In the genomic region with DNA sequence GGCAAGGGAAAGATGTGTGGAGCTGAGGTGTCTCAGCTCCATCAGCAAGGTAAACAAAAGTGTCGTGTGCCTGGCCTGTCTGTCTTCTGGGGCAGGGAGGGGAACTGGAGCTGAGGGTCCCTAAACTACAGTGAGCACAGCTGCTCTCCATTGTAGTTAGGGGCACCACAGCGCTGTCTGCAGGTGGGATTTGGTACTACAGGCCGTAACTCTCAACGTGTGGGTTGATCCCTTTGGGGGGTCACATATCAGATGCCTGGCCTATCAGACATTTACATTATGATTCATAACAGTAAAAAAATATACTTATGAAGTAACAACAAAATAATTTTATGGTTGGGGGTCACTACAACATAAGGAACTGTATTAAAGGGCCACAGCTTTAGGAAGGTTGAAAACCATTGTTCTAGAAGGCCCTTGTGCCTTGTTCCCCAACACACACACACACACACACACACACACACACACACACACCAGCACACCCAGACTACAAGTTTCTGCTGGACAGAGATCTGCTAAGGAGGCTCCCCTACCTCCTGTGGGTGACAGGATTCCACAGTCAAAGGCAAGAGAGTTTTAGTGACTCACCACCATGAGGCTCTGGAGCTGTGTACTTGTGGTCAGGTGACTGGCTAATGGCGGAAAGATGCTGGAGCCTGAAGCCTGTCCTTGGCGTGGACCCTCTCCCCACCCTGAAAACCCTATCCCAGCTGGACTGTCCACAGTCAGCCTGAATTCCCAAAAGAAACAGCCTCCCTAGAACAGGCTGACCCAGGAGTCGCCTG, we compare ENCODE assay signal across 10 mouse cellular contexts. TPM values are rescaled to one million over a fixed set of nuclear protein-coding genes. Genes with fewer than 3 reads are reported as not detected.
DNase-seq lines count a peak whose midpoint lies in the region; ATAC-seq and TF ChIP-seq lines count a peak whose summit lies in the region.
"Had no signal": no experiment of that assay in that cellular context is flagged by ENCODE, and none has a peak within 500 bp of the region (broad histone marks: within the 10 kb centered on the region; RNA-seq: fewer than 3 reads in every experiment).

No protein-coding gene starts in this region.

- H3K4me3 ChIP-seq in heart, postnatal 0 days (ENCODE audit: low read depth, low read length): no peak overlapping the region
- H3K4me3 ChIP-seq in midbrain, postnatal 0 days (ENCODE audit: low read depth, low read length): no peak overlapping the region
- H3K4me3 ChIP-seq in midbrain, embryonic 16.5 days (ENCODE audit: low read depth, low read length): no peak overlapping the region
- H3K4me3 ChIP-seq in bone marrow macrophage, adult 2 months (ENCODE audit: insufficient read depth, low read length): no peak overlapping the region
- H3K4me3 ChIP-seq: hindbrain, embryonic 15.5 days had no signal

- TF ChIP-seq CTCF in heart, postnatal 0 days (IDR thresholded peaks at IDR 0.05; ENCODE audit: low read depth): peak; percentile 44
- TF ChIP-seq CTCF in midbrain, postnatal 0 days (IDR thresholded peaks at IDR 0.05): peak; percentile 56
- TF ChIP-seq CTCF in bone marrow macrophage, adult 2 months (IDR thresholded peaks at IDR 0.05; ENCODE audit: low read depth, low read length): peak; percentile 31; the same call in 1 of the 2 replicates

- no peaks in the 10 kb centered on the region for H3K27me3 ChIP-seq in heart, postnatal 0 days (ENCODE audit: control insufficient read depth, insufficient read depth, low read length)
- H3K27me3 ChIP-seq in midbrain, postnatal 0 days (ENCODE audit: insufficient read depth, low read length): peaks cover 3% of the 10 kb centered on the region; the same call in 1 of the 2 replicates
- no peaks in the 10 kb centered on the region for H3K27me3 ChIP-seq in midbrain, embryonic 16.5 days (ENCODE audit: control insufficient read depth, insufficient read depth, low read depth, low read length)
- H3K27me3 ChIP-seq: hindbrain, embryonic 15.5 days had no signal

- 65% methylated on average over 7 of the region's 7 CpGs for WGBS in heart, postnatal 0 days
- 60% methylated on average over 7 of the region's 7 CpGs for WGBS in midbrain, postnatal 0 days
- WGBS in midbrain, embryonic 16.5 days: 65% methylated on average over 7 of the region's 7 CpGs

- DNase-seq in heart, postnatal 0 days (ENCODE audit: low spot score): no peak
- DNase-seq in heart, postnatal 10 days: no peak
- no peak for DNase-seq in midbrain, postnatal 0 days (ENCODE audit: low spot score)
- peak; percentile 37 for DNase-seq in thymus, postnatal 14 days
- DNase-seq in cerebellum, postnatal 14 days: no peak
- DNase-seq in cerebellum, adult 9-11 months: no peak
- DNase-seq: cerebellum, postnatal 25 days had no signal

- no peak for TF ChIP-seq EP300 in heart, postnatal 0 days (IDR thresholded peaks at IDR 0.05; ENCODE audit: low read depth)

- no peak for TF ChIP-seq POLR2A in bone marrow macrophage, adult 2 months (IDR thresholded peaks at IDR 0.05; ENCODE audit: borderline replicate concordance, low read depth, low read length)

- no peak overlapping the region for H3K4me2 ChIP-seq in heart, postnatal 0 days (ENCODE audit: low read depth, low read length)
- H3K4me2 ChIP-seq in midbrain, postnatal 0 days (ENCODE audit: low read depth, low read length, poor library complexity, severe bottlenecking): no peak overlapping the region
- H3K4me2 ChIP-seq in midbrain, embryonic 16.5 days (ENCODE audit: low read length): no peak overlapping the region
- H3K4me2 ChIP-seq: hindbrain, embryonic 15.5 days had no signal

- intact Hi-C loops in heart, postnatal 10 days (cut with DNase I): no loop called here

- no peak for ATAC-seq in heart, postnatal 0 days (ENCODE audit: insufficient read depth, low read depth)
- ATAC-seq in midbrain, postnatal 0 days (ENCODE audit: low FRiP score): no peak
- no peak for ATAC-seq in midbrain, embryonic 16.5 days

- H3K4me1 ChIP-seq in heart, postnatal 0 days (ENCODE audit: control insufficient read depth, insufficient read depth): peaks cover 37% of the 10 kb centered on the region
- H3K4me1 ChIP-seq in midbrain, postnatal 0 days (ENCODE audit: insufficient read depth, low read length): peaks cover 3% of the 10 kb centered on the region; the same call in 1 of the 2 replicates
- H3K4me1 ChIP-seq in midbrain, embryonic 16.5 days (ENCODE audit: control insufficient read depth, insufficient read depth, low read length): peaks cover 6% of the 10 kb centered on the region; the same call in 1 of the 2 replicates
- peaks cover 53% of the 10 kb centered on the region for H3K4me1 ChIP-seq in bone marrow macrophage, adult 2 months (ENCODE audit: control insufficient read depth, insufficient read depth, low read length)

- no peaks in the 10 kb centered on the region for H3K9me3 ChIP-seq in heart, postnatal 0 days (replicated peaks; ENCODE audit: control insufficient read depth, low read length)
- no peaks in the 10 kb centered on the region for H3K9me3 ChIP-seq in midbrain, postnatal 0 days (ENCODE audit: low read length)
- H3K9me3 ChIP-seq in midbrain, embryonic 16.5 days (replicated peaks; ENCODE audit: control insufficient read depth, low read length, poor library complexity, severe bottlenecking): no peaks in the 10 kb centered on the region
- H3K9me3 ChIP-seq: hindbrain, embryonic 15.5 days had no signal

- H3K27ac ChIP-seq in heart, postnatal 0 days (ENCODE audit: low read depth): no peak overlapping the region
- H3K27ac ChIP-seq in midbrain, postnatal 0 days (ENCODE audit: low read depth, low read length): no peak overlapping the region
- H3K27ac ChIP-seq in midbrain, embryonic 16.5 days (ENCODE audit: low read length): no peak overlapping the region
- H3K27ac ChIP-seq in bone marrow macrophage, adult 2 months (ENCODE audit: insufficient read depth, low read depth, low read length): peak overlapping the region; percentile 96
- H3K27ac ChIP-seq: hindbrain, embryonic 15.5 days had no signal

- no peak overlapping the region for H3K9ac ChIP-seq in heart, postnatal 0 days (replicated peaks; ENCODE audit: low read depth, low read length)
- H3K9ac ChIP-seq in midbrain, postnatal 0 days (replicated peaks; ENCODE audit: low read length, poor library complexity, severe bottlenecking): no peak overlapping the region
- H3K9ac ChIP-seq in midbrain, embryonic 16.5 days (ENCODE audit: low read depth, low read length): no peak overlapping the region
- H3K9ac ChIP-seq: hindbrain, embryonic 15.5 days had no signal

- H3K36me3 ChIP-seq in heart, postnatal 0 days (replicated peaks; ENCODE audit: control insufficient read depth, insufficient read depth, low read length): no peaks in the 10 kb centered on the region
- H3K36me3 ChIP-seq in midbrain, postnatal 0 days (ENCODE audit: insufficient read depth, low read length): no peaks in the 10 kb centered on the region
- no peaks in the 10 kb centered on the region for H3K36me3 ChIP-seq in midbrain, embryonic 16.5 days (ENCODE audit: control insufficient read depth, insufficient read depth, low read length)
- H3K36me3 ChIP-seq: hindbrain, embryonic 15.5 days had no signal

RNA-seq across cellular contexts. Expression of gene Adssl1, which starts 7.4 kb away (rescaled TPM):
- total RNA-seq in heart, postnatal 0 days (2014; rRNA removed; ENCODE audit: low replicate concordance): 86.8 and 106 TPM in 2 replicates
- 159 and 176 TPM in 2 replicates for polyA plus RNA-seq in heart, postnatal 0 days (2015; fragmentation: Nextera tagmentation; extraction: Ambion mirVana)
- 100 to 1,000 TPM; 129 to 136 TPM for total RNA-seq in heart, postnatal 10 days (2021)
- 2.0 and 4.1 TPM in 2 replicates for total RNA-seq in midbrain, postnatal 0 days (2014; rRNA removed)
- 8.2 and 9.4 TPM in 2 replicates for polyA plus RNA-seq in midbrain, postnatal 0 days (2015; fragmentation: Nextera tagmentation; extraction: Ambion mirVana)
- polyA plus RNA-seq in midbrain, embryonic 16.5 days (2015; fragmentation: Nextera tagmentation; extraction: Ambion mirVana): 4.0 and 4.2 TPM in 2 replicates
- polyA plus RNA-seq in bone marrow macrophage, adult 2 months (2012; ENCODE audit: insufficient read depth, insufficient read length, missing spikeins): 33.2 and 38.5 TPM in 2 replicates

RNA-seq across cellular contexts. Expression of gene Siva1, which starts 17.2 kb away (rescaled TPM):
- total RNA-seq in heart, postnatal 0 days (2014; rRNA removed; ENCODE audit: low replicate concordance): 92.0 and 107 TPM in 2 replicates
- 62.2 and 71.1 TPM in 2 replicates for polyA plus RNA-seq in heart, postnatal 0 days (2015; fragmentation: Nextera tagmentation; extraction: Ambion mirVana)
- 10 to 100 TPM; 26.4 to 31.4 TPM for total RNA-seq in heart, postnatal 10 days (2021)
- 24.0 and 25.4 TPM in 2 replicates for total RNA-seq in midbrain, postnatal 0 days (2014; rRNA removed)
- 43.4 and 45.5 TPM in 2 replicates for polyA plus RNA-seq in midbrain, postnatal 0 days (2015; fragmentation: Nextera tagmentation; extraction: Ambion mirVana)
- 41.7 and 44.1 TPM in 2 replicates for polyA plus RNA-seq in midbrain, embryonic 16.5 days (2015; fragmentation: Nextera tagmentation; extraction: Ambion mirVana)
- polyA plus RNA-seq in bone marrow macrophage, adult 2 months (2012; ENCODE audit: insufficient read depth, insufficient read length, missing spikeins): 34.9 and 52.4 TPM in 2 replicates

RNA-seq across cellular contexts. Expression of gene Inf2, which starts 38.7 kb away (rescaled TPM):
- 15.1 and 17.1 TPM in 2 replicates for total RNA-seq in heart, postnatal 0 days (2014; rRNA removed; ENCODE audit: low replicate concordance)
- polyA plus RNA-seq in heart, postnatal 0 days (2015; fragmentation: Nextera tagmentation; extraction: Ambion mirVana): 1.8 and 2.7 TPM in 2 replicates
- 10 to 100 TPM; 18.4 to 23.3 TPM for total RNA-seq in heart, postnatal 10 days (2021)
- total RNA-seq in midbrain, postnatal 0 days (2014; rRNA removed): 3.6 and 3.7 TPM in 2 replicates
- 1.3 TPM in 2 replicates for polyA plus RNA-seq in midbrain, postnatal 0 days (2015; fragmentation: Nextera tagmentation; extraction: Ambion mirVana)
- 0.53 and 0.67 TPM in 2 replicates for polyA plus RNA-seq in midbrain, embryonic 16.5 days (2015; fragmentation: Nextera tagmentation; extraction: Ambion mirVana)
- polyA plus RNA-seq in bone marrow macrophage, adult 2 months (2012; ENCODE audit: insufficient read depth, insufficient read length, missing spikeins): 28.0 and 30.8 TPM in 2 replicates

RNA-seq across cellular contexts. Expression of gene Akt1, which starts 47.4 kb away (rescaled TPM):
- total RNA-seq in heart, postnatal 0 days (2014; rRNA removed; ENCODE audit: low replicate concordance): 206 and 234 TPM in 2 replicates
- 60.6 and 70.9 TPM in 2 replicates for polyA plus RNA-seq in heart, postnatal 0 days (2015; fragmentation: Nextera tagmentation; extraction: Ambion mirVana)
- total RNA-seq in heart, postnatal 10 days (2021): 100 to 1,000 TPM; 346 to 355 TPM
- 201 and 208 TPM in 2 replicates for total RNA-seq in midbrain, postnatal 0 days (2014; rRNA removed)
- 93.1 and 93.3 TPM in 2 replicates for polyA plus RNA-seq in midbrain, postnatal 0 days (2015; fragmentation: Nextera tagmentation; extraction: Ambion mirVana)
- 58.7 and 60.4 TPM in 2 replicates for polyA plus RNA-seq in midbrain, embryonic 16.5 days (2015; fragmentation: Nextera tagmentation; extraction: Ambion mirVana)
- 169 and 176 TPM in 2 replicates for polyA plus RNA-seq in bone marrow macrophage, adult 2 months (2012; ENCODE audit: insufficient read depth, insufficient read length, missing spikeins)

RNA-seq across cellular contexts. Expression of gene Zbtb42, which starts 51.3 kb away (rescaled TPM):
- total RNA-seq in heart, postnatal 0 days (2014; rRNA removed; ENCODE audit: low replicate concordance): 3.2 and 18.3 TPM in 2 replicates
- 4.6 TPM in 2 replicates for polyA plus RNA-seq in heart, postnatal 0 days (2015; fragmentation: Nextera tagmentation; extraction: Ambion mirVana)
- 1 to 10 TPM; 7.7 to 8.5 TPM for total RNA-seq in heart, postnatal 10 days (2021)
- total RNA-seq in midbrain, postnatal 0 days (2014; rRNA removed): 0.94 and 1.5 TPM in 2 replicates
- polyA plus RNA-seq in midbrain, postnatal 0 days (2015; fragmentation: Nextera tagmentation; extraction: Ambion mirVana): 1.2 and 1.8 TPM in 2 replicates
- polyA plus RNA-seq in midbrain, embryonic 16.5 days (2015; fragmentation: Nextera tagmentation; extraction: Ambion mirVana): 0.73 and 1.2 TPM in 2 replicates
- polyA plus RNA-seq in bone marrow macrophage, adult 2 months (2012; ENCODE audit: insufficient read depth, insufficient read length, missing spikeins): 9.2 and 10.1 TPM in 2 replicates
